ENCODE assay signal across 15 mouse cellular contexts in the genomic region with DNA sequence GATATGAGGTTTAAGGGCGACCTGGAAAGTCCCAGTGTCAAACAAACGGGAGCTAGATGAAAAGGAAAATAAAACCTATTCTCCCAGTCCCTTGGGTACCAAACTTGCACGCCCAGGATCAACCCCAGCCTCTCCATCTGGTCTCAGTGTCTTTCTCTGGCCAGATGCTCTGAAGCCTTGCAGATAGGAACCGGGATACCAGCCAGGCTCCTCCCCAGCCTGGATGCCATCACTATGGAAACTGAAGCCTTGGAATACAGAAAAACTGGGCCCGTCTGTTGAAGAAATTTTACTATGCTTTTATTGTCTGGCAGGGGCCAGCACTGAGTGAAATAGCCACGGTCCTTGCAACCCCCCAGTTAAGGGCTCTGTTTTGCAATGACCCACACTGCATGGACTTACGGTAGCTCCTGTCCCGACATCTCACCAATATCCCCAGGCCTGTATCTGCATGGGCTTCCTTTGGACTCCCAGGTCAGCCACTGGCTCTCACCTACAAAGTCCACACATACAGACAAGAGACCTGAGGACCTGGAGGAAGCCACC. TPM values are rescaled to one million over a fixed set of nuclear protein-coding genes. Genes with fewer than 3 reads are reported as not detected.
A peak's percentile ranks its signal among the peaks of the same experiment; 100 is the strongest.
DNase-seq lines count a peak whose midpoint lies in the region; ATAC-seq and TF ChIP-seq lines count a peak whose summit lies in the region.
"Had no signal": no experiment of that assay in that cellular context is flagged by ENCODE, and none has a peak within 500 bp of the region (broad histone marks: within the 10 kb centered on the region; RNA-seq: fewer than 3 reads in every experiment).

No protein-coding gene starts in this region.

- H3K4me3 ChIP-seq in heart, embryonic 10.5 days = no peak overlapping the region
- H3K4me3 ChIP-seq in midbrain, postnatal 0 days (ENCODE audit: low read depth, low read length) = no peak overlapping the region
- H3K4me3 ChIP-seq: neural tube, embryonic 13.5 days had no signal

- no peak overlapping the region for H3K27ac ChIP-seq in heart, embryonic 10.5 days
- 0 out of 2 replicates have a peak overlapping the region, but pooled peaks have one; percentile 18 for H3K27ac ChIP-seq in midbrain, postnatal 0 days (ENCODE audit: low read depth, low read length)
- H3K27ac ChIP-seq: macrophage; neural tube, embryonic 13.5 days had no signal

- H3K4me2 ChIP-seq in midbrain, postnatal 0 days (ENCODE audit: low read depth, low read length, poor library complexity, severe bottlenecking) = no peak overlapping the region
- H3K4me2 ChIP-seq: neural tube, embryonic 13.5 days had no signal

- peaks cover 13% of the 10 kb centered on the region for H3K4me1 ChIP-seq in heart, embryonic 10.5 days
- peaks cover 9% of the 10 kb centered on the region; the same call in 1 of the 2 replicates for H3K4me1 ChIP-seq in midbrain, postnatal 0 days (ENCODE audit: insufficient read depth, low read length)

- no peak for TF ChIP-seq POLR2A in brain, embryonic 14.5 days (IDR thresholded peaks at IDR 0.05; ENCODE audit: borderline replicate concordance, extremely low read depth, insufficient read depth, insufficient read length, poor library complexity, severe bottlenecking)

- H3K9me3 ChIP-seq in heart, embryonic 10.5 days = no peaks in the 10 kb centered on the region
- no peaks in the 10 kb centered on the region for H3K9me3 ChIP-seq in midbrain, postnatal 0 days (ENCODE audit: low read length)
- H3K9me3 ChIP-seq: neural tube, embryonic 13.5 days had no signal

- no peak for ATAC-seq in midbrain, postnatal 0 days (ENCODE audit: low FRiP score)
- no peak for ATAC-seq in megakaryocyte, adult 5-6 weeks (ENCODE audit: poor library complexity, severe bottlenecking)

- H3K36me3 ChIP-seq in heart, embryonic 10.5 days = no peaks in the 10 kb centered on the region
- H3K36me3 ChIP-seq in midbrain, postnatal 0 days (ENCODE audit: insufficient read depth, low read length) = no peaks in the 10 kb centered on the region
- H3K36me3 ChIP-seq: neural tube, embryonic 13.5 days had no signal

- intact Hi-C loops in heart, postnatal 10 days (cut with DNase I) = no loop called here

- 60% methylated on average over 8 of the region's 8 CpGs for WGBS in heart, embryonic 10.5 days
- WGBS in midbrain, postnatal 0 days = 46% methylated on average over 8 of the region's 8 CpGs

- TF ChIP-seq CTCF in brain, embryonic 14.5 days (IDR thresholded peaks at IDR 0.05; ENCODE audit: borderline replicate concordance, extremely low read depth, insufficient read depth, insufficient read length) = no peak
- TF ChIP-seq CTCF in midbrain, postnatal 0 days (IDR thresholded peaks at IDR 0.05) = no peak

- no peak overlapping the region for H3K9ac ChIP-seq in midbrain, postnatal 0 days (replicated peaks; ENCODE audit: low read length, poor library complexity, severe bottlenecking)
- H3K9ac ChIP-seq: neural tube, embryonic 13.5 days had no signal

- DNase-seq in heart, postnatal 10 days = peak; percentile 35 to 47
- DNase-seq in heart, embryonic 10.5 days (ENCODE audit: low spot score) = no peak
- peak; percentile 88 for DNase-seq in brain, embryonic 14.5 days (ENCODE audit: low read depth)
- DNase-seq in layer of hippocampus, adult 18-20 months (ENCODE audit: low spot score in 2 of 2) = peak; percentile 68 to 89
- DNase-seq in midbrain, postnatal 0 days (ENCODE audit: low spot score) = peak; percentile 81
- DNase-seq in adrenal gland, postnatal 25 days = no peak
- no peak for DNase-seq in thymus, adult 18-20 months
- DNase-seq: gastrocnemius, postnatal 10 days; kidney, adult 11 months; liver; thymus, adult 2 months had no signal

- H3K27me3 ChIP-seq in heart, embryonic 10.5 days (ENCODE audit: insufficient read depth, poor library complexity, severe bottlenecking) = peaks cover 7% of the 10 kb centered on the region; the same call in 1 of the 2 replicates
- no peaks in the 10 kb centered on the region; the same call in 1 of the 2 replicates for H3K27me3 ChIP-seq in midbrain, postnatal 0 days (ENCODE audit: insufficient read depth, low read length)

RNA-seq across cellular contexts. Expression of a gene that starts 18.0 kb away (rescaled TPM):
- 10 to 100 TPM; 46.9 to 55.9 TPM for total RNA-seq in heart, postnatal 10 days (2021)
- polyA plus RNA-seq in heart, embryonic 10.5 days (2016; fragmentation: Nextera tagmentation; extraction: Ambion mirVana) = 24.1 and 38.2 TPM in 2 replicates
- 1.9 and 2.0 TPM in 2 replicates for polyA plus RNA-seq in brain, embryonic 14.5 days (2012; rRNA removed)
- 10 to 100 TPM; 65.3 to 71.2 TPM for total RNA-seq in layer of hippocampus, adult 18-20 months (2021)
- total RNA-seq in midbrain, postnatal 0 days (2014; rRNA removed) = 0.71 and 1.5 TPM in 2 replicates
- polyA plus RNA-seq in midbrain, postnatal 0 days (2015; fragmentation: Nextera tagmentation; extraction: Ambion mirVana) = 9.0 and 12.1 TPM in 2 replicates
- total RNA-seq in adrenal gland, postnatal 25 days (2021) = 5.3 and 7.9 TPM in 2 replicates
- not detected in 2 replicates for total RNA-seq in megakaryocyte, adult 5-6 weeks (2015)
- not detected in 2 replicates for total RNA-seq in megakaryocyte, adult 5-6 weeks (2017)
- total RNA-seq: CH12.LX had no signal
- polyA plus RNA-seq: macrophage had no signal

RNA-seq across cellular contexts. Expression of a gene that starts 23.4 kb away (rescaled TPM):
- 1 to 10 TPM; 9.5 TPM for total RNA-seq in heart, postnatal 10 days (2021)
- 55.1 and 78.2 TPM in 2 replicates for polyA plus RNA-seq in heart, embryonic 10.5 days (2016; fragmentation: Nextera tagmentation; extraction: Ambion mirVana)
- 34.9 and 44.9 TPM in 2 replicates for polyA plus RNA-seq in brain, embryonic 14.5 days (2012; rRNA removed)
- 10 to 100 TPM; 29.3 to 30.0 TPM for total RNA-seq in layer of hippocampus, adult 18-20 months (2021)
- total RNA-seq in midbrain, postnatal 0 days (2014; rRNA removed) = 30.0 and 36.0 TPM in 2 replicates
- polyA plus RNA-seq in midbrain, postnatal 0 days (2015; fragmentation: Nextera tagmentation; extraction: Ambion mirVana) = 79.7 and 86.3 TPM in 2 replicates
- 11.2 and 11.6 TPM in 2 replicates for total RNA-seq in adrenal gland, postnatal 25 days (2021)
- total RNA-seq in megakaryocyte, adult 5-6 weeks (2015) = 20.8 and 21.8 TPM in 2 replicates
- 14.6 and 14.9 TPM in 2 replicates for total RNA-seq in megakaryocyte, adult 5-6 weeks (2017)

RNA-seq across cellular contexts. Expression of a gene that starts 59.5 kb away (rescaled TPM):
- 1 to 10 TPM; 5.5 to 6.7 TPM for total RNA-seq in heart, postnatal 10 days (2021)
- 2.7 and 2.8 TPM in 2 replicates for polyA plus RNA-seq in heart, embryonic 10.5 days (2016; fragmentation: Nextera tagmentation; extraction: Ambion mirVana)
- polyA plus RNA-seq in brain, embryonic 14.5 days (2012; rRNA removed) = 5.3 and 6.2 TPM in 2 replicates
- total RNA-seq in layer of hippocampus, adult 18-20 months (2021) = 1 to 10 TPM; 7.1 to 7.5 TPM
- 1.9 and 3.7 TPM in 2 replicates for total RNA-seq in midbrain, postnatal 0 days (2014; rRNA removed)
- polyA plus RNA-seq in midbrain, postnatal 0 days (2015; fragmentation: Nextera tagmentation; extraction: Ambion mirVana) = 1.6 and 1.7 TPM in 2 replicates
- 10.5 and 11.8 TPM in 2 replicates for total RNA-seq in adrenal gland, postnatal 25 days (2021)
- 2.1 and 2.8 TPM in 2 replicates for total RNA-seq in megakaryocyte, adult 5-6 weeks (2015)
- total RNA-seq in megakaryocyte, adult 5-6 weeks (2017) = 3.3 and 3.6 TPM in 2 replicates

RNA-seq across cellular contexts. Expression of a gene that starts 59.6 kb away (rescaled TPM):
- 10 to 100 TPM; 10.5 to 10.9 TPM for total RNA-seq in heart, postnatal 10 days (2021)
- 10.1 and 10.6 TPM in 2 replicates for polyA plus RNA-seq in heart, embryonic 10.5 days (2016; fragmentation: Nextera tagmentation; extraction: Ambion mirVana)
- 20.8 and 24.1 TPM in 2 replicates for polyA plus RNA-seq in brain, embryonic 14.5 days (2012; rRNA removed)
- total RNA-seq in layer of hippocampus, adult 18-20 months (2021) = 1 to 10 TPM; 7.4 to 7.9 TPM
- 9.4 and 13.6 TPM in 2 replicates for total RNA-seq in midbrain, postnatal 0 days (2014; rRNA removed)
- polyA plus RNA-seq in midbrain, postnatal 0 days (2015; fragmentation: Nextera tagmentation; extraction: Ambion mirVana) = 4.4 and 4.7 TPM in 2 replicates
- 14.5 and 15.9 TPM in 2 replicates for total RNA-seq in adrenal gland, postnatal 25 days (2021)
- 1.2 and 2.1 TPM in 2 replicates for total RNA-seq in megakaryocyte, adult 5-6 weeks (2015)
- 1.4 and 2.8 TPM in 2 replicates for total RNA-seq in megakaryocyte, adult 5-6 weeks (2017)

Comparison
In these comparisons a context has a peak if more than half of its experiments do, and no peak if none do; other contexts are left out.
1. DNase-seq: peak in heart, postnatal 10 days (2 of 2), brain, embryonic 14.5 days (single experiment), layer of hippocampus, adult 18-20 months (2 of 2) and midbrain, postnatal 0 days (single experiment); none in heart, embryonic 10.5 days (single experiment), adrenal gland, postnatal 25 days (single experiment) and thymus, adult 18-20 months (0 of 2).